In the genomic region with DNA sequence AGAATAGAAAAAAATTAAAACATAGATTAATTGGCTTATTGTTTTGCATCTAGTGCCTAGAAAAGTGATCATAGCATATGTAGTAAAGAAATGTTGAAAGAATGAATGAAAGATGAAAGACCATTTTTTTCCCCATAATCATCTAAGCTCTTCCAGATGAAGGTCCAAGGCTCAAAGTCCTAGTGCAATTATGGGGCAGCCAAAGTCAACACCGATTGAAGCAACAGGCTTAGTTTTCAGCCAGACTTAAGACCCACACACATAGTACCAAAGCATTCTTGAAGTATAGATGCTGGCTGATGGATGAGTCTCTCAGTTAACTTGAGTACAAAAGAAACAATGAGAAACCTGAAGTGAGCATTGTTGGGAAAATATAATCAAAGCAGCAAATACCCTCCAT, we compare ENCODE assay signal across 27 mouse cellular contexts. TPM values are rescaled to one million over a fixed set of nuclear protein-coding genes. Genes with fewer than 3 reads are reported as not detected.
DNase-seq lines count a peak whose midpoint lies in the region; ATAC-seq and TF ChIP-seq lines count a peak whose summit lies in the region.
"Had no signal": no experiment of that assay in that cellular context is flagged by ENCODE, and none has a peak within 500 bp of the region (broad histone marks: within the 10 kb centered on the region; RNA-seq: fewer than 3 reads in every experiment).

No protein-coding gene starts in this region.

- ATAC-seq in liver, postnatal 0 days, result peak; percentile 56; the same call in 1 of the 2 replicates
- no peak for ATAC-seq in liver, embryonic 11.5 days (replicated peaks; ENCODE audit: low FRiP score)
- ATAC-seq in intestine, postnatal 0 days, result peak; percentile 89
- ATAC-seq in frontal cortex, adult (ENCODE audit: low TSS enrichment), result no peak
- ATAC-seq: activated CD4-positive, CD25-positive, alpha-beta regulatory T cell, adult 4 months; CD4-positive, CD25-positive, alpha-beta regulatory T cell, adult 4 months; forebrain, embryonic 13.5 days; forebrain, embryonic 15.5 days; Patski had no signal

- H3K27ac ChIP-seq in liver, postnatal 0 days (ENCODE audit: low read depth), result peak overlapping the region; percentile 60
- H3K27ac ChIP-seq in liver, embryonic 11.5 days (ENCODE audit: low read depth, low read length), result no peak overlapping the region
- peak overlapping the region; percentile 57; the same call in 1 of the 2 replicates for H3K27ac ChIP-seq in intestine, postnatal 0 days (ENCODE audit: low read depth, low read length)
- H3K27ac ChIP-seq: embryonic facial prominence, embryonic 10.5 days; embryonic facial prominence, embryonic 12.5 days; forebrain, embryonic 13.5 days; forebrain, embryonic 15.5 days had no signal

- peak overlapping the region; percentile 29; the same call in 1 of the 2 replicates for H3K4me2 ChIP-seq in liver, postnatal 0 days (ENCODE audit: low read depth, low read length)
- no peak overlapping the region for H3K4me2 ChIP-seq in liver, embryonic 11.5 days
- H3K4me2 ChIP-seq in intestine, postnatal 0 days (replicated peaks; ENCODE audit: low read depth), result no peak overlapping the region
- H3K4me2 ChIP-seq: embryonic facial prominence, embryonic 12.5 days; forebrain, embryonic 13.5 days; forebrain, embryonic 15.5 days had no signal

- 55% methylated on average over 1 of the region's 1 CpGs for WGBS in liver, postnatal 0 days (ENCODE audit: insufficient replicate concordance)
- WGBS in liver, embryonic 11.5 days, result 78% methylated on average over 1 of the region's 1 CpGs
- WGBS in intestine, postnatal 0 days, result 43% methylated on average over 1 of the region's 1 CpGs

- H3K36me3 ChIP-seq in liver, postnatal 0 days (replicated peaks; ENCODE audit: insufficient read depth, low read length), result no peaks in the 10 kb centered on the region
- H3K36me3 ChIP-seq in liver, embryonic 11.5 days (ENCODE audit: control insufficient read depth, insufficient read depth, low read length), result no peaks in the 10 kb centered on the region
- no peaks in the 10 kb centered on the region for H3K36me3 ChIP-seq in intestine, postnatal 0 days (ENCODE audit: control insufficient read depth, insufficient read depth)
- H3K36me3 ChIP-seq: embryonic facial prominence, embryonic 10.5 days; embryonic facial prominence, embryonic 12.5 days; forebrain, embryonic 15.5 days; G1E had no signal

- no peak for TF ChIP-seq CTCF in liver, postnatal 0 days (IDR thresholded peaks at IDR 0.05; ENCODE audit: low read depth)
- no peak for TF ChIP-seq CTCF in intestine, postnatal 0 days (IDR thresholded peaks at IDR 0.05; ENCODE audit: low read depth)

- H3K9me3 ChIP-seq in liver, postnatal 0 days (ENCODE audit: low read length), result no peaks in the 10 kb centered on the region
- H3K9me3 ChIP-seq in liver, embryonic 11.5 days (ENCODE audit: control insufficient read depth, low read length), result no peaks in the 10 kb centered on the region
- no peaks in the 10 kb centered on the region for H3K9me3 ChIP-seq in intestine, postnatal 0 days (ENCODE audit: control insufficient read depth)
- H3K9me3 ChIP-seq: embryonic facial prominence, embryonic 10.5 days; forebrain, embryonic 13.5 days; forebrain, embryonic 15.5 days had no signal

- H3K4me1 ChIP-seq in liver, postnatal 0 days (ENCODE audit: insufficient read depth), result no peaks in the 10 kb centered on the region
- no peaks in the 10 kb centered on the region for H3K4me1 ChIP-seq in liver, embryonic 11.5 days (replicated peaks; ENCODE audit: control insufficient read depth, insufficient read depth, low read length)
- no peaks in the 10 kb centered on the region for H3K4me1 ChIP-seq in intestine, postnatal 0 days (replicated peaks; ENCODE audit: control insufficient read depth, insufficient read depth, low read length)
- H3K4me1 ChIP-seq: embryonic facial prominence, embryonic 10.5 days; embryonic facial prominence, embryonic 12.5 days; forebrain, embryonic 13.5 days; forebrain, embryonic 15.5 days had no signal

- H3K9ac ChIP-seq in liver, postnatal 0 days (replicated peaks), result no peak overlapping the region
- H3K9ac ChIP-seq in liver, embryonic 11.5 days (ENCODE audit: low read depth, low read length), result no peak overlapping the region
- no peak overlapping the region for H3K9ac ChIP-seq in intestine, postnatal 0 days (ENCODE audit: low read depth, low read length)
- H3K9ac ChIP-seq: embryonic facial prominence, embryonic 12.5 days; forebrain, embryonic 13.5 days; forebrain, embryonic 15.5 days had no signal

- H3K4me3 ChIP-seq in liver, postnatal 0 days (ENCODE audit: low read depth, low read length), result no peak overlapping the region
- H3K4me3 ChIP-seq in liver, embryonic 11.5 days (ENCODE audit: low read depth, low read length), result no peak overlapping the region
- H3K4me3 ChIP-seq in intestine, postnatal 0 days (ENCODE audit: low read depth, low read length), result no peak overlapping the region
- H3K4me3 ChIP-seq: embryonic facial prominence, embryonic 10.5 days; embryonic facial prominence, embryonic 12.5 days; forebrain, embryonic 13.5 days; forebrain, embryonic 15.5 days had no signal

- H3K27me3 ChIP-seq in liver, postnatal 0 days (ENCODE audit: insufficient read depth, low read length), result no peaks in the 10 kb centered on the region
- H3K27me3 ChIP-seq in liver, embryonic 11.5 days (replicated peaks; ENCODE audit: control insufficient read depth, insufficient read depth, low read length), result no peaks in the 10 kb centered on the region
- no peaks in the 10 kb centered on the region for H3K27me3 ChIP-seq in intestine, postnatal 0 days (replicated peaks; ENCODE audit: control insufficient read depth, insufficient read depth, low read length)
- H3K27me3 ChIP-seq: CH12.LX; embryonic facial prominence, embryonic 12.5 days; forebrain, embryonic 13.5 days; forebrain, embryonic 15.5 days; Patski had no signal

- peak; percentile 21 for DNase-seq in kidney, adult 9 months
- no peak for DNase-seq in kidney, adult 8-10 months
- DNase-seq in liver, postnatal 0 days, result no peak
- DNase-seq in liver, embryonic 11.5 days (ENCODE audit: low spot score), result no peak
- DNase-seq: adrenal gland, adult 8-10 months; adrenal gland, postnatal 14 days; adrenal gland, postnatal 36 days; B cell, adult 2 months; cerebellum, adult 11-12 months; cerebellum, adult 2 months; cerebellum, adult 9-10 months; cerebellum, postnatal 10 days; cerebellum, postnatal 25 days had no signal

- no peak for TF ChIP-seq EP300 in liver, postnatal 0 days (IDR thresholded peaks at IDR 0.05; ENCODE audit: low read depth)

RNA-seq across cellular contexts. Expression of a gene that starts 9.3 kb away (rescaled TPM):
- polyA plus RNA-seq in liver, postnatal 0 days (2015; fragmentation: Nextera tagmentation; extraction: Ambion mirVana), result 2,757 and 2,761 TPM in 2 replicates
- polyA plus RNA-seq in liver, embryonic 11.5 days (2014; fragmentation: Nextera tagmentation; extraction: Ambion mirVana), result 13.5 and 17.3 TPM in 2 replicates
- 1.6 and 3.0 TPM in 2 replicates for polyA plus RNA-seq in intestine, postnatal 0 days (2015; fragmentation: Nextera tagmentation; extraction: Ambion mirVana)
- polyA plus RNA-seq: activated CD4-positive, CD25-positive, alpha-beta regulatory T cell, adult 4 months; CD4-positive, CD25-positive, alpha-beta regulatory T cell, adult 4 months; cerebellum, adult 2 months; cortical plate, adult 2 months; embryonic facial prominence, embryonic 10.5 days; embryonic facial prominence, embryonic 12.5 days; embryonic facial prominence, embryonic 14.5 days; forebrain, embryonic 11.5 days; forebrain, embryonic 13.5 days; forebrain, embryonic 15.5 days; G1E had no signal

Comparison
In these comparisons a context has a peak if more than half of its experiments do, and no peak if none do; other contexts are left out.
1. ATAC-seq: peak in liver, postnatal 0 days (single experiment) and intestine, postnatal 0 days (single experiment); none in liver, embryonic 11.5 days (single experiment) and frontal cortex, adult (single experiment).
2. RNA of a gene that starts 9.3 kb away (polyA plus RNA-seq): 2,757 to 2,761 TPM in liver, postnatal 0 days; 13.5 to 17.3 TPM in liver, embryonic 11.5 days and 1.6 to 3.0 TPM in intestine, postnatal 0 days; every median in the first group is over 100 times any median in the second.